Mouse (Mus musculus): ENCODE data around the gene Mlxipl. TPM values are rescaled to one million over a fixed set of nuclear protein-coding genes. Genes with fewer than 3 reads are reported as not detected.

Mlxipl gene
- polyA plus RNA-seq, 2 experiments, result 6.6 to 18.5 TPM

DNA sequence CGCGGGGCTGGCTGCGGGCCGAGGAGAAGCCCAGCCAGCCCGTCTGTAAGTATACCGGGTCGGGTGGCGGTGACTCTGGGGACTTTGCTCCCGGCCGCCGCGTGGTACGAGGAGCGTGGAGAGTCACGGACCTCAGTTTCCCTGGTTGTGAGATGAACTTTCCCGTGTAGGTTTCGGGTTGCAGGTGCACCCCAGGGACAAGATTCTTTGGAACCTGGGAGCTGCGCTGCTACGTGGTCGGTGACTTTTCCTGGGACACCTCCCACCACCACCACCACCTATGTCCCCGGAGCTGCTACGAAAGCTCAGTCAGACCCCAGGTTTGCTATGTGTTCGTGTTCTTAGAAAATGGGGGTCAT, 60.1 kb downstream of the Mlxipl start:
- ATAC-seq (ENCODE audit: insufficient read depth) (no peak), DNase-seq (ENCODE audit: low read depth in 3 of 3, low spot score in 3 of 3) (no peak)
- peaks cover 11 to 20% of the 10 kb centered on the region in 2 experiments for H3K4me1 ChIP-seq (replicated peaks; ENCODE audit: control insufficient read depth in 2 of 2, insufficient read depth in 2 of 2, low read length in 1 of 2)
- H3K4me2 ChIP-seq (ENCODE audit: low read depth), result peak overlapping the region; percentile 92
- H3K36me3 ChIP-seq (replicated peaks; ENCODE audit: control insufficient read depth, insufficient read depth, low read depth), result peaks cover 5% of the 10 kb centered on the region
- H3K27me3 ChIP-seq (ENCODE audit: control insufficient read depth, insufficient read depth, low read length), result no peaks in the 10 kb centered on the region
- peak overlapping the region; percentile 90 for H3K9ac ChIP-seq (replicated peaks)
- H3K27ac ChIP-seq, result peak overlapping the region; percentile 60
- peak overlapping the region; percentile 89 to 94 for H3K4me3 ChIP-seq (ENCODE audit: insufficient read depth in 1 of 2, low read depth in 2 of 2, low read length in 2 of 2)
- H3K9me3 ChIP-seq (ENCODE audit: control insufficient read depth, low read length), result no peaks in the 10 kb centered on the region
- WGBS (ENCODE audit: insufficient replicate concordance), result 1% methylated on average over 23 of the region's 23 CpGs
- TF ChIP-seq CTCF (IDR thresholded peaks at IDR 0.05; ENCODE audit: low read depth) (no peak), EP300 (IDR thresholded peaks at IDR 0.05; ENCODE audit: low read depth) (no peak)

DNA sequence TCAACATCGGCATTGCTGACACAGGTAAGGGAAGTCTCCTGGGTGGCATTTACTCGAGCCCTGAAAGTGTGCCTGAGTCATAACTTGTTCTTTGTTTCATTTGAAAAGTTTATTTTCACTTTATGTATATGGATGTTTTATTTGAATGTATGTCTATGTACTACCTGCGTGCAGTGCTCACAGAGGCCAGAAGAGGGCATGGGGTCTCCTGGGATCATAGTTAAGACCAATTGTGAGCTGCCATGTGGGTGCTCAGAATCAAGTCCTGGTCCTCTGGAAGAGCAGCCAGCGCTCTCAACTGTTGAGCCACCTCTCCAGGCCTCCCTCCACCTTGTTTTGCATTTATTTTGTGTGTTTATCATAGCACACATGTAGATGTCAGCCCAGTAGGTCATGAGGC, 66.8 kb downstream of the Mlxipl start:
- TF ChIP-seq EP300 (IDR thresholded peaks at IDR 0.05; ENCODE audit: low read depth) (no peak), CTCF (IDR thresholded peaks at IDR 0.05; ENCODE audit: low read depth) (peak; percentile 35; the same call in 1 of the 2 replicates)
- Histone ChIP-seq H3K27ac (no peak overlapping the region), H3K4me3 (ENCODE audit: insufficient read depth in 1 of 2, low read depth in 2 of 2, low read length in 2 of 2) (no peak overlapping the region), H3K36me3 (replicated peaks; ENCODE audit: control insufficient read depth, insufficient read depth, low read depth) (peaks cover 51% of the 10 kb centered on the region), H3K4me2 (ENCODE audit: low read depth) (no peak overlapping the region), H3K9me3 (ENCODE audit: control insufficient read depth, low read length) (no peaks in the 10 kb centered on the region), H3K27me3 (ENCODE audit: control insufficient read depth, insufficient read depth, low read length) (no peaks in the 10 kb centered on the region), H3K9ac (replicated peaks) (no peak overlapping the region), H3K4me1 (replicated peaks; ENCODE audit: control insufficient read depth in 2 of 2, insufficient read depth in 2 of 2, low read length in 1 of 2) (peaks cover 0 to 3% of the 10 kb centered on the region in 2 experiments; a peak in 1 of 4 replicates)
- WGBS (ENCODE audit: insufficient replicate concordance), result 85% methylated on average over 4 of the region's 4 CpGs
- ATAC-seq (ENCODE audit: insufficient read depth) (no peak), DNase-seq (ENCODE audit: low read depth in 3 of 3, low spot score in 3 of 3) (no peak)

DNA sequence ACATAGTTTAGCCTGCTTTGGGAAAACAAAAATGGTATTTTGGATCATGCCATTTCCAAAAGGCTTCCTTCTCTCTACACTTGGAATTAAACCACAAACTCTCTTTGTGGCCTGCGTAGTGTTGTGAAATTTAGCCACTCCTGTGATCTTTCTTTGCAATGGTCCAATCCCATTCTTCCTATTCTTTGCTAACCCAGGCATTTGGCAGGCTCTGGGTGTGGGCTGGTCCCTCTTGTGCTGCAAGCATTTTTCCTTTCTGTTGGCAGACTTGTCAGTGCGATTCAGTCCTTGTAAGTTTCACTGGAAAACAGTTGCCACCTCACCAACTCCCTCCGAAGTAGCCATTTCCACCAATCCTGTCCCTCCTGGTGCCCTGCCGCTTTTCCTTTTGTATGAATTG, 71.5 kb downstream of the Mlxipl start:
- Histone ChIP-seq H3K9me3 (ENCODE audit: control insufficient read depth, low read length) (no peaks in the 10 kb centered on the region), H3K4me3 (ENCODE audit: insufficient read depth in 1 of 2, low read depth in 2 of 2, low read length in 2 of 2) (no peak overlapping the region), H3K9ac (replicated peaks) (no peak overlapping the region), H3K36me3 (replicated peaks; ENCODE audit: control insufficient read depth, insufficient read depth, low read depth) (peaks cover 33% of the 10 kb centered on the region), H3K27ac (no peak overlapping the region), H3K4me1 (replicated peaks; ENCODE audit: control insufficient read depth in 2 of 2, insufficient read depth in 2 of 2, low read length in 1 of 2) (peaks cover 0 to 3% of the 10 kb centered on the region in 2 experiments; a peak in 2 of 4 replicates), H3K4me2 (ENCODE audit: low read depth) (no peak overlapping the region), H3K27me3 (ENCODE audit: control insufficient read depth, insufficient read depth, low read length) (no peaks in the 10 kb centered on the region)
- WGBS (ENCODE audit: insufficient replicate concordance), result 80% methylated on average over 4 of the region's 4 CpGs
- no peak for TF ChIP-seq EP300 (IDR thresholded peaks at IDR 0.05; ENCODE audit: low read depth)
- no peak for TF ChIP-seq CTCF (IDR thresholded peaks at IDR 0.05; ENCODE audit: low read depth)
- no peak for DNase-seq (ENCODE audit: low read depth in 3 of 3, low spot score in 3 of 3)
- ATAC-seq (ENCODE audit: insufficient read depth), result no peak

DNA sequence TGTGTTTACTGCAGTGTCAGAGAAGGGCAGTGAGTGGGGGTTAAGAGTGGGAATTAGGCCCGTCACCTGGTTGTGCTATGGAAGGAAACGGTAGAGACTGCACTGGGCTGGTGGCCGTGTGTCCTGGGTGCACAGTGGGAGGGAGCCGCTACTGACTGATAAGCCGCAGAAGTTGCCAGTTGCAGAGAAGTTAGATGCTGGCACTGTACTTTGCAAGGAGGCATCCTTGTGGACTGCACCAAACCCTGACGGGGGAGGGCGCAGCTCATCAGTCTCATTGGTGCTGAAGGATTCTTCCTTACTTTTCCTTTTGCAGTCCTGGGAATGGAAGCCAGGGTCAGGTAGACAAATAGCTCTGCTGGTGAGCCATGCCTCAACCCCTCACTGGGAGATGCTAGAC, 72.0 kb downstream of the Mlxipl start:
- H3K4me3 ChIP-seq (ENCODE audit: insufficient read depth in 1 of 2, low read depth in 2 of 2, low read length in 2 of 2), result no peak overlapping the region
- ATAC-seq (ENCODE audit: insufficient read depth) (no peak), DNase-seq (ENCODE audit: low read depth in 3 of 3, low spot score in 3 of 3) (no peak)
- TF ChIP-seq CTCF (IDR thresholded peaks at IDR 0.05; ENCODE audit: low read depth), result no peak
- no peak for TF ChIP-seq EP300 (IDR thresholded peaks at IDR 0.05; ENCODE audit: low read depth)
- H3K9ac ChIP-seq (replicated peaks), result no peak overlapping the region
- no peak overlapping the region for H3K4me2 ChIP-seq (ENCODE audit: low read depth)
- H3K4me1 ChIP-seq (replicated peaks; ENCODE audit: control insufficient read depth in 2 of 2, insufficient read depth in 2 of 2, low read length in 1 of 2), result peaks cover 0 to 3% of the 10 kb centered on the region in 2 experiments; a peak in 2 of 4 replicates
- 64% methylated on average over 7 of the region's 7 CpGs for WGBS (ENCODE audit: insufficient replicate concordance)
- no peaks in the 10 kb centered on the region for H3K9me3 ChIP-seq (ENCODE audit: control insufficient read depth, low read length)
- H3K36me3 ChIP-seq (replicated peaks; ENCODE audit: control insufficient read depth, insufficient read depth, low read depth), result peaks cover 29% of the 10 kb centered on the region
- no peaks in the 10 kb centered on the region for H3K27me3 ChIP-seq (ENCODE audit: control insufficient read depth, insufficient read depth, low read length)
- H3K27ac ChIP-seq, result no peak overlapping the region

DNA sequence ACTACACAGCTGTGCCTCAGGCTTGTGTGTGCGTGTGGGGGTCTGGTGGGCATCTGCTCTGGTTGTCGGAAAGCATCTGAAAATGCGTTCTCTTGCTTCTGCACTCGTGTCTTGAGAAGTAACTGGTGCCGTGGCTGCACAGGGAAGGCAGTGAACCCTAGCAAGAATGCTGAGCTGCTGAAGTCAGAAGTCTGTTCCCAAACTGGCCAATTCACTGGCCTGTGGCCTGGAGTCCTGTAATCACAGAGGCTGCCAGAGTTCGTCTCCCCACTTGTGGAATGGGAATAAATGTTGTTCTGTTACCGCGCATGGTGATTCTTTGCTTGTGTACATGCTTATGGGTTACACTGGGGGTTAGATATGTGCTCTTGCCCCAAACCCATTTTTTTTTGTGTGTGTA, 72.7 kb downstream of the Mlxipl start:
- Histone ChIP-seq H3K4me2 (ENCODE audit: low read depth) (no peak overlapping the region), H3K4me1 (replicated peaks; ENCODE audit: control insufficient read depth in 2 of 2, insufficient read depth in 2 of 2, low read length in 1 of 2) (peaks cover 0 to 3% of the 10 kb centered on the region in 2 experiments; a peak in 2 of 4 replicates), H3K27ac (no peak overlapping the region), H3K36me3 (replicated peaks; ENCODE audit: control insufficient read depth, insufficient read depth, low read depth) (peaks cover 24% of the 10 kb centered on the region), H3K4me3 (ENCODE audit: insufficient read depth in 1 of 2, low read depth in 2 of 2, low read length in 2 of 2) (no peak overlapping the region), H3K27me3 (ENCODE audit: control insufficient read depth, insufficient read depth, low read length) (no peaks in the 10 kb centered on the region), H3K9ac (replicated peaks) (no peak overlapping the region), H3K9me3 (ENCODE audit: control insufficient read depth, low read length) (no peaks in the 10 kb centered on the region)
- TF ChIP-seq CTCF (IDR thresholded peaks at IDR 0.05; ENCODE audit: low read depth) (no peak), EP300 (IDR thresholded peaks at IDR 0.05; ENCODE audit: low read depth) (no peak)
- DNase-seq (ENCODE audit: low read depth in 3 of 3, low spot score in 3 of 3), result no peak
- WGBS (ENCODE audit: insufficient replicate concordance), result 84% methylated on average over 8 of the region's 8 CpGs
- no peak for ATAC-seq (ENCODE audit: insufficient read depth)
